Mouse (Mus musculus) embryonic fibroblast, embryonic 13.5 days (primary cell): ENCODE measurements around the gene Gne.

Source experiments
- CTCF ChIP-seq: IDR thresholded peaks from 2 replicates; pipeline ENCODE4 v1.5.1; 2011; ENCODE audit warnings: mild to moderate bottlenecking, control low read depth, low read length, moderate library complexity, borderline replicate concordance; ENCODE audit not compliant: insufficient read depth
- POLR2A ChIP-seq: IDR thresholded peaks from 2 replicates; pipeline ENCODE4 v1.6.1; 2011; ENCODE audit warnings: low read depth, mild to moderate bottlenecking, control low read depth, low read length, moderate library complexity

DNA sequence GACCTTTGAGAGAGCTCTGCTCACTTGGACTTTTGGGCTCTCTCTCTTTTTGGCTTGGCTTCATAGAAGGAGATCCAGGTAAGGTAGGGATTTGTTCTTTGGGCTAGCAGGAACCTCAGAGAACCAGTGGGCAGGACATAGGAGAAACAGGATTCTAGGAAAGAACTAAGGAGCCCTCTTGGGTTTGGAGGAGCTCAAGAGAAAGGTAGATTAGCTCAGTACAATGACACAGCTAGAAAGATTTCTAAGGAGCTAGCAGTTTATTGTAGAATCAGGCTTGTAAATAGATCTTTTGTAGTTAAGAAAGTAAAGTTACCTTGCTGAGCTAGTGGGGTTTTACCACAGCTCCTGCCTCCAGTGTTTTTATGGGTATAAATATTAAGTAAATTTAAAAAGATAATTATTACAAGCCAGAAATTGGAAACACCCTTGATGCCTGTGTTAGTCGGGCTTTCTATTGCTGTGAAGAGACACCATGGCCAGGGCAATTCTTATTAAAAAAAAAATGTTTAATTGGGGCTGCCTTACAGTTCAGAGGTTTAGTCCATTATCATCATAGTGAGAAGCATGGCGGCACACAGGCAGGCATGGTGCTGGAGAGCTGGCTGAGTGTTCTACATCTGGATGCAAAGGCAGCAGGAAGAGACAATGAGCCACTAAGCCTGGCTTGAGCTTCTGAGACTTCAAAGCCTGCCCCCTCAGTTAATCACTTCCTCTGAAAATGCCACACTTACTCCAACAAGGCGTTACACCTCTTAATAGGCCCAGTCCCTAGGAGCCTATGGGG lies 79.2 kb downstream of the Gne start:
- TF ChIP-seq CTCF (no peak), POLR2A (no peak)
